Mouse (Mus musculus) liver, adult 2 months (tissue): ENCODE results near the gene Mief2. TPM values are rescaled to one million over a fixed set of nuclear protein-coding genes. Genes with fewer than 3 reads are reported as not detected.
A peak's percentile ranks its signal among the peaks of the same experiment; 100 is the strongest.

ENCODE experiments used
- DNase-seq: peaks from one replicate; pipeline ENCODE4 v3.0.0-alpha.2; 2011; ENCODE audit warnings: low read depth, low spot score; ENCODE audit errors: extremely low read depth
- H3K27ac ChIP-seq: fragments of 200-500 bp; replicated peaks from 2 replicates; pipeline ENCODE4 v1.5.1; 2012; ENCODE audit warnings: low read depth, mild to moderate bottlenecking, control low read depth, inconsistent platforms, low read length; ENCODE audit not compliant: insufficient read depth
- H3K27me3 ChIP-seq: fragments of 200-500 bp; 2 replicates; pipeline ENCODE4 v1.6.1; 2012; ENCODE audit warnings: mild to moderate bottlenecking, moderate library complexity, low read length, inconsistent platforms; ENCODE audit not compliant: control insufficient read depth, insufficient read depth
- H3K36me3 ChIP-seq: fragments of 200-500 bp; 2 replicates; pipeline ENCODE4 v1.6.1; 2012; ENCODE audit warnings: low read length, inconsistent platforms; ENCODE audit not compliant: control insufficient read depth, insufficient read depth
- H3K4me1 ChIP-seq: fragments of 200-500 bp; 2 replicates; pipeline ENCODE4 v1.6.1; 2011; ENCODE audit warnings: low read length; ENCODE audit not compliant: control insufficient read depth, insufficient read depth
- H3K4me3 ChIP-seq: fragments of 200-500 bp; 2 replicates; pipeline ENCODE4 v1.5.1; 2011; ENCODE audit warnings: low read depth, mild to moderate bottlenecking, control low read depth, low read length, moderate library complexity; ENCODE audit not compliant: insufficient read depth
- H3K79me2 ChIP-seq: fragments of 200-500 bp; 2 replicates; pipeline ENCODE4 v1.6.1; 2012; ENCODE audit warnings: inconsistent platforms, mild to moderate bottlenecking, low read length, moderate library complexity; ENCODE audit not compliant: control insufficient read depth, insufficient read depth
- H3K9ac ChIP-seq: fragments of 200-500 bp; 2 replicates; pipeline ENCODE4 v1.6.1; 2012; ENCODE audit warnings: low read depth, mild to moderate bottlenecking, control low read depth, inconsistent platforms, low read length
- CTCF ChIP-seq: fragments of 200-500 bp; IDR thresholded peaks from 2 replicates; pipeline ENCODE4 v1.5.1; 2011; ENCODE audit warnings: low read depth, low read length, control low read depth
- POLR2A ChIP-seq: fragments of 200-500 bp; IDR thresholded peaks from 2 replicates; pipeline ENCODE4 v1.6.1; 2011; ENCODE audit warnings: low read length, control low read depth; ENCODE audit not compliant: insufficient read depth; ENCODE audit errors: extremely low read depth
- WGBS: fragments of 180-500 bp; shearing (Covaris S2); methylation state at CpG from one replicate; pipeline ENCODE4 v1.1.7; 2018; 5-methylcytosine and 5-hydroxymethylcytosine counted together
- polyA plus RNA-seq: library from polyadenylated mRNA; depleted of rRNA; stranded (reverse); fragments of >200 nt; gene quantifications from 2 replicates; pipeline ENCODE4 v1.2.3, GENCODE M21; 2012; rRNA removed
- total RNA-seq: library from RNA; depleted of rRNA; stranded (reverse); fragments of >200 nt; gene quantifications from 2 replicates; pipeline ENCODE4 v1.2.3, GENCODE M21; 2014; rRNA removed

Mief2 gene
- 10.7 and 13.1 TPM in 2 replicates for total RNA-seq
- 20.3 and 26.3 TPM in 2 replicates for polyA plus RNA-seq

DNA sequence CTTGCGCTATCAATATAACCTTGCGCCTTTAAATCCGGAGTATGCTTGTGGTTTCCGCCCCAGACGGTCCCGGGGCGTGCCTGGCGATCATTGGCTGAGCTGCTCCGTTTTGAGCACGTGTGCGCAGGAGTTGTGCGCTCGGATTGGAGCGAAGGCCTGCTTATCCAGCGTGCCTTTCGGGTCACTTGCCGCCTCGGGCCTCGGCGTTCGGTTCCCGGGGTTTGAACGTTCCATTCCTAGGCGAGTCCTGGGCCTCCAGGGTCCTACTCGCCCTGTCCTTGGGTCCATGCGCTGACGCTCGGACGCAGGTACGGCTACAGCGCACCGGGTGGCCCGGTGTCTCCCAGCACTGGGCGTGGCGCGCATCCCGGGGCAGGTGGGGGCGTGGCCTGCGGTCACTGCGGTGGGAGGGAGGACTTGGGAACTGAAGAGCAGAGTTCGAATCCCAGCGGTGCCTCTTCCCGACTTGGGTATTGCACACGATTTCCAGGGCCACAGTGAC lies at the start of gene Mief2:
TSS of gene Mief2 (plus strand) at position 139 of the 502 bp plus-strand sequence.
- under 1% methylated on average over 44 of the region's 44 CpGs for WGBS
- Histone ChIP-seq H3K27me3 (no peaks in the 10 kb centered on the region), H3K36me3 (peaks cover 2% of the 10 kb centered on the region; the same call in 1 of the 2 replicates), H3K4me1 (peaks cover 35% of the 10 kb centered on the region), H3K27ac (peak within 1 kb of the TSS; percentile 86), H3K9ac (peak within 1 kb of the TSS; percentile 99), H3K4me3 (peak within 1 kb of the TSS; percentile 99), H3K79me2 (peaks cover 9% of the 10 kb centered on the region; the same call in 1 of the 2 replicates)
- no peak for TF ChIP-seq CTCF
- peak; percentile 43; the same call in 1 of the 2 replicates for TF ChIP-seq POLR2A
- DNase-seq, result peak; percentile 91

DNA sequence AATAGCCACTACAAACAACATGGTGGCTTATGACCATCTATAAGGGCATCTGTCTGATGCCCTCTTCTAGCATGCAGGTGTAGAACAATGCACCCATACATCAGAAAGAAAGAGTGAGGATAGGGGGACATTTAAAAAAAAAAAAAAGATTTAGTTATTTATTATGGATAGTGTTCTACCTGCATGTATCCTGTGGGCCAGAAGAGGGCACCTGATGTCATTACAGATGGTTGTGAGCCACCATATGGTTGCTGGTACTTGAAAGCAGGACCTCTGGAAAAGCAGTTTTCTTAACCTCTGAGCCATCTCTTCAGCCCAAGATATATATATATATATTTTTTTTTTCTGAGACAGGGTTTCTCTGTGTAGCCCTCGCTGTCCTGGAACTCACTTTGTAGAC lies 32.0 kb upstream of the Mief2 start:
- no peak for TF ChIP-seq POLR2A
- no peak for TF ChIP-seq CTCF
- Histone ChIP-seq H3K4me3 (no peak overlapping the region), H3K27ac (no peak overlapping the region), H3K79me2 (peaks cover 8% of the 10 kb centered on the region; the same call in 1 of the 2 replicates), H3K9ac (no peak overlapping the region), H3K36me3 (no peaks in the 10 kb centered on the region), H3K27me3 (no peaks in the 10 kb centered on the region), H3K4me1 (peaks cover 3% of the 10 kb centered on the region)
- no peak for DNase-seq
- 68% methylated on average over 1 of the region's 1 CpGs for WGBS

DNA sequence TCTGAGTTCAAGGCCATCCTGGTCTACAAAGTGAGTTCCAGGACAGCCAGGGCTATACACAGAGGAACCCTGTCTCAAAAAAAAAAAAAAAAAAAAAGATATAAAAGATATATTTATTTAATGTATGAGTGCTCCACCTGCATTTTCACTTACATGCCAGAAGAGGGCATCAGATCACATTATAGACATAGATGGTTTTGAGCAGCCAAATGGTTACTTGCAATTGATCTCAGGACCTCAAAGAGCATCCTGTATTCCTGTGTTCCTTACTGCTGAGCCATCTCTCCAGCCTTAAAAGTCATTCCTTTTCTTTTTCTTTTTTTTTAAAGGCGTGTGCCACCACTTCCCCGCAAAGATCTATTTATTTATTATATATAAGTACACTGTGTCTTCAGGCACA lies 30.6 kb upstream of the Mief2 start:
- Histone ChIP-seq H3K79me2 (peaks cover 8% of the 10 kb centered on the region; the same call in 1 of the 2 replicates), H3K4me3 (no peak overlapping the region), H3K27me3 (no peaks in the 10 kb centered on the region), H3K36me3 (no peaks in the 10 kb centered on the region), H3K27ac (no peak overlapping the region), H3K9ac (no peak overlapping the region), H3K4me1 (peaks cover 3% of the 10 kb centered on the region)
- 54% methylated on average over 2 of the region's 2 CpGs for WGBS
- DNase-seq, result peak; percentile 47
- TF ChIP-seq POLR2A, result no peak
- TF ChIP-seq CTCF, result peak; percentile 65

DNA sequence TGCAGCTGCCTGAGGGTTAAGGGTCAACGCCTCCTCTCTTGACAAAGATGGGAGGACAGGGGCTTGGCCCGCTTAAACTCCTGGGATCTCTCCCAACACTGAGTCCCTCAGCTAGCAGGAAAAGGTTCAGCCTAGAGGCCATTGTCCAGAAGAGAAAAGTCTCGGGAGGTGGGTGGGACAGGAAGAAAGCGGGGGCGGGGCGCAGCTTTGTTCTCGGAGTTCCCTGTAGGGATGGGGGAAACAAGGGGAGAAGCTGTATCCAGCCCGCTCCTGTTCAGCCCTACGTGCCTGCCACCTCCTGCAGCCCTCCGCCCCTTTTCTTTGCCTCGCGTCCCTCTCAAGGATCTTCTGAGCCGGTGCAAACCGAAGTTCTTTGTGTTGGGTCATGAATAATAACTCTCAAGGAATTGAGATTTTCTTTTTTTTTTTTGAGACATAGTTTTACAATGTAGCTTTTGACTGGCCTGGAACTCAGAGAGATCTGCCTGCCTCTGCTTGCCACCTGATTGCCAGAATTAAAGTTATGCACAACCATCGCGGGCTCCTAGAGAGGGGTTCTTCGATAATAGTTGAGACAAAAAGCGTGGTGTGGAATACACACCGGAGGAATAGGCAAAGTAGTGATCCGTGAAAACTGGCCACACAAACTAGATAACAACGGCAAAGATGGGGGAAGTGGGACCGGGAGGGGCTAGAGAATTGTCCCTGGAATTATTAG lies 29.2 kb upstream of the Mief2 start:
- H3K9ac ChIP-seq, result peak overlapping the region; percentile 75
- H3K4me1 ChIP-seq, result peaks cover 3% of the 10 kb centered on the region
- 1% methylated on average over 22 of the region's 22 CpGs for WGBS
- peak; percentile 68 for DNase-seq
- TF ChIP-seq POLR2A, result peak; percentile 31; the same call in 1 of the 2 replicates
- TF ChIP-seq CTCF, result no peak
- H3K27me3 ChIP-seq, result no peaks in the 10 kb centered on the region
- peaks cover 8% of the 10 kb centered on the region; the same call in 1 of the 2 replicates for H3K79me2 ChIP-seq
- H3K4me3 ChIP-seq, result peak overlapping the region; percentile 88
- peak overlapping the region; percentile 69 for H3K27ac ChIP-seq
- H3K36me3 ChIP-seq, result no peaks in the 10 kb centered on the region

DNA sequence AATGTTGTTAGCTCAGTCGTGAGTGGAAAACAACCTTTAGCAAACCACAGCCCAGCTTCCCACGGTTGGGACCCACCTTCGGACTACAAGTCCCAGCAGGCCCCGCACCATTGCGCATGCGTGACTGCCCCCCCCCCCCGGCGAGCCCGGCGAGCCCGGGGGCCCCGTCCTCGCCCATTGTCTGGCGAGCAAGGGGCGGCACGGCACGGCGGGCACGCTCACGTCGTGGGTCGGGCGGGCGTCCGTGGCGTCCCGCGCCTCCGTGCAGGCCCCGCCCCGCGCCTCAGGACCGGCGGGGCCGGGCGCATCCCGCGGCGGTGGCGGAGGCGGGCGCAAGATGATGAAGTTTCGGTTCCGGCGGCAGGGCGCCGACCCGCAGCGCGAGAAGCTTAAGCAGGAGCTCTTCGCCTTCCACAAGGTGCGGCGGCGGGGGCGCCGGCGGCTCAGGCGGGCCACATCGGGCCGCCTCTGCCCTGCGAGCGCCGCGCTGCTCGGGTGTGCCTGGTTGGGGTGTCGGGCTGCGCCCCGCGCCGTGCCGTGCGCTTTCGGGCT lies 28.6 kb upstream of the Mief2 start, which contains the start of gene Llgl1:
TSS of gene Llgl1 (plus strand) at position 200 of the 552 bp plus-strand sequence.
- Histone ChIP-seq H3K9ac (peak within 1 kb of the TSS; percentile 95), H3K79me2 (peaks cover 8% of the 10 kb centered on the region; the same call in 1 of the 2 replicates), H3K27ac (peak within 1 kb of the TSS; percentile 69), H3K4me1 (peaks cover 3% of the 10 kb centered on the region), H3K4me3 (peak within 1 kb of the TSS; percentile 88), H3K27me3 (no peaks in the 10 kb centered on the region), H3K36me3 (no peaks in the 10 kb centered on the region)
- WGBS, result under 1% methylated on average over 73 of the region's 73 CpGs
- TF ChIP-seq POLR2A (no peak), CTCF (no peak)
- peak; percentile 75 for DNase-seq
